Mouse (Mus musculus) spleen, embryonic (tissue): Measurements from ENCODE around the gene Olfr196.
"Not testable (repeated sequence)": the region's sequence is repeated elsewhere in the genome, so short reads cannot be mapped to it uniquely, and the experiment has no call there.

Source experiments
- CTCF ChIA-PET: fragments of 350-600 bp; sonication (Branson Sonifier 250); formaldehyde crosslinking; loops from one replicate; lab custom pipeline; 2022; lab: Charles Lee

The Olfr196 gene

DNA sequence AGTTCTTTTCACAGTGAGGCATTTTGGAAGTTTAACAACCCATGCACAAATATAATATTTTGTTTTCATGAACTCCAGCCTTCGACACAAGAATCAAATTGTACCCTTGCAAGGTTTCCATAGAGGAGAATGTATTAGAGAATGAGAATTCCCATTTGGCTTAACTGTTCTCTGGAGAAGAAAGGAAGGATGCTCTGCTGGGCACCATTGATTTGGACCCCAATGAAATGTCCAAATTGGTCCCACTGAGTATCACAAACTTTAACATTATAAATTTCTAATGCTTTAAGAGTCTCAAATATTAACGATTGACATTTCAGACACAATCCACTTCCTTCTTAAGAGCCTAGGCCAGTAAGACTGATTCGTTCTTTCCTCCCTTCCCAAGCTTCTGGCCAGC is at the start of gene Olfr196:
Gene Olfr196 (minus strand): TSS at position 101 of the 400 bp plus-strand sequence.
- CTCF ChIA-PET = no interaction called here

DNA sequence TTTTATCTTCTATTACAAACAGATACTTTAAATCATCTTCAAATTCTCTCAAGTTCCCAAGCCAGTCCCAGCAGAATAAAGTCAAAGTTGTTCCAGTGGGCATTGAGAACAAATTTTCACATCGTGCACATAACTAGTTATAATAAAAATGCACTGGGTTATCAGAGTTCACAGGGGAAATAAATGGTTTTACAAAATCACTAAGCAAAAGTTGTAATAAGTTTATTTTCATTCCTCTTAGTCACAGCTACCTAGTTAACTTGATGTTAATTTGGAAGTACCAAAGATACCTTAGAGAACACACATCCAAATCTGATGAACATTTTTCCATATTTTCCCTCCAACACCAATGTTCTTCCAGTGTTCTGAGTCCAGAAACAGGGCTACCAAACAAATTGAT is 49.4 kb upstream of the Olfr196 start, which contains the start of gene Olfr199:
Gene Olfr199 (minus strand): TSS at position 101 of the 400 bp plus-strand sequence.
- CTCF ChIA-PET = not testable (repeated sequence)

DNA sequence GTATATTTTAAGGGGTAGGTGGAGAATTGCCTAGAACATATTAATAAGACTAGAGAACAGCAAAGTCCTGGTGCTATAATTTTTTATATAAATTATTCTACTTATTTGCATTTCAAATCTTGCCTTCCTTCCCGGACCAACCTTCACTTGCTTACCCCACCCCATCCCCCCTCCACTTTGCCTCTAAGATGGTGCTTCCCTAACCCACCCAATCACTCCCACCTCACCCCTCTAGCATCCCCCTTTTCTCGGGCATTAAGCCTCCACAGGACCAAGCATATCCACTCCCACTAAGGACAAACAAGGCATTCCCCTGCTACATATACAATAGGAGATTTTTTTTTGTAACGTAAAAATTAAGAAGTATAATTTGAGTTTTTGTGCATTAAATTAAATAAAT is 47.6 kb upstream of the Olfr196 start:
- CTCF ChIA-PET = not testable (repeated sequence)

DNA sequence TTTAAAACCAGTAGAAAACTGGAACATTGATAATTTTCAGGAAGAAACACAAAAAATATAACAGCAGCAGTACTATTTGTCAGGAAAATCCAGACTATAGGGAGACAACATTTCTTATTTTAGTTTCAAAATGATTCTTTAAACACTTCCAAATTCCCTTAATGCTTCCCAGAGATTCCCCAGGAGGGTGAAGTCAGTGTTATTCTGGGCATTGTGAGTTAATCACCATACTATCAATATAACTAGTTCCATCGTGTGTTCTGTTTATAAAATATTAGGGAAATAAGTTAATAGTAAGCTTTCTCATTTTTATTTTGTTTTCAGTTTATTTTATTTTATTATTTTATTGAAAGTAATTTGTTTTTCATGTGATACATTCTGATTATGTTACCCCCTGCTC is 33.2 kb upstream of the Olfr196 start, which contains the start of gene Olfr198:
Gene Olfr198 (minus strand): TSS at position 101 of the 400 bp plus-strand sequence.
- CTCF ChIA-PET = not testable (repeated sequence)

DNA sequence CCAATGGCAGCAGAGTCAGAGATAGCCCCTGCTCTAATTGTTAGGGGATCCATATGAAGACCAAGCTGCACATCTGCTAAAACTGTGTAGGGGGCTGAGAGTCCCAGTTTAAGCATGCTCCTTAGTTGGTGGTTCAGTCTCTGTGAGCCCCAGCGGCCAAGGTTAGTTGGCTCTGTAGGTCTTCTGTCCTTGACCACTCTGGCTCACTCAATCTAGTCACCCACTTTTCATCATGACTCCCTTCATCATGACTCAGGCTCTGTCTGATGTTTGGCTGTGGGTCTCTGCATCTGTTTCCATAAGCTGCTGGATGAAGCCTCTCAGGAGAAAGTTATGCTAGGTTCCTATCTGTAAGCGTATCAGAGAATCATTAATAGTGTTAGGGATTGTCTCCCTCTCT is 18.3 kb downstream of the Olfr196 start:
- CTCF ChIA-PET = no interaction called here

DNA sequence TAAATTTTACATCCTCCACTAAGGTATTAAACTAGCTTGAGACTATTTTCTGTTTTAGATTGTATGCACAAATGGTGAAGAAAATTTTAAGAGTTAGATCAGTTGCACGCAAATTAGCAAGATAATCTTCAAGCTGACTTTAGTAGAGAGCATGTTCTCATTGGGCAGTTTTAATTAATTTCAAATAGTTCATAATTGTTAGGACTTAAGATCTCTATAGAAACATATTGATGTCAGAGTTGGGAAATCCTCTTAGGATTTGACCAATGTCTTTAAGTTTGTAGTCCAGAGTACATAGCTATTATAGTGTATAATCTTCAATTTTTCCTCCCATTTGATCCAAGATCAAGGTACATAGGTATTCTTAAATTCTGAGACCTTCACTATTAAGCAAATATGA is 23.5 kb downstream of the Olfr196 start, which contains the start of gene Olfr195:
Gene Olfr195 (plus strand): TSS at position 301 of the 400 bp plus-strand sequence.
- CTCF ChIA-PET = no interaction called here

DNA sequence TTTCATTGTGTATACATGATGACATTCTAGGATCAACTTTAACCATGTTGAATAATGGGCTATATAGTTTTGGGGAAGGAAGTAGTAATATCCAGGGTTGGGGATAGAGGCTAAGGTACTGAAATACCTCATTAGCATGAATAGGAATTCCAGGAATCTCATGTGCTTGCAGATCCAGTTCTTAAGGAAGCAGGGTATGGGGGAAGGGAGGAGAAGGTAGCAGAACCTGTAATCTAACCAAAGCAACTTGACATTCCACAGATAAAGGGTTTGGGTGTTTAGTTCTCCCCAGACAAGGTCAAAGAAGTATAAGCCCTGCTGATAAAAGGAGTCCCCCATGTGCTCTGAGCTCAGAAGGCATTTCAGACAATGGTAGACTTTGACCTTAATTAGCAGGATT is 29.1 kb downstream of the Olfr196 start:
- CTCF ChIA-PET = no interaction called here

DNA sequence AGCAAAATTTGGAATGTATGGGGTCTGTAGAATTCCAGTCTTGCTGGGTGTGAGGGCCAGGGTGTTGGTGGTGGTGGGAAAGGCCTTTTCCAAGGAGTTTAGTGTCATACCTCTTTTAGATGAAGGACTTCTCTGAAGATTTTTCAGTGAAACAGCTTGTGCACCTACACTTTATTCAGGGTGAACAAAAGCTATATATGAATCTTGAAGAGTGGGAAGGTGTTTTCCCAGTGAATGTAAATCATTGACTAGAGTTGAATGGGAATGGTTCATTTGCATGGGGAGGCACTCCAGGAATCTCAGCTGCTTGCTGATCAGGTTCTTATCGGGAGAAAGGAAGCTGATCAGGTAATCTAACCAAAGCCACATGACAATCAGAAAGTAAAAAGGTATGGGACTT is 39.5 kb downstream of the Olfr196 start:
- CTCF ChIA-PET = no interaction called here

DNA sequence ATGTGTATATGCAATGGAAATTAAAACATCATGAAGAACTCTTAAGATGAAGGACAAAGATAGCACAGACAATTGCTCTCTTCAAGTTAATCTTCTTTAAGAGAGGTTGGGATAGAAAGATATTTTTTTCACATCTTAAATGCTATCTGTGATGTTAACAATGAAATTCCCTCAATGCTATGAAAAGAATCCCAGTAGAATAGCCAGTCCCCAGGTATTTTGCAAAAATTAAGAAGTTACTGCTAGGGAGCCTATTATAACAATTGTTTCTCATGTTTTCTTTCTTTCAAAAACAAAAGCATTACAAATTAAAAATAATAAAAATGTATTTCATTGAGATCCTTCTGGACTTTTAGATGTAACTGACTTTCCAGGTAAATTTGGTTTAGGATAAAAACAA is 49.3 kb downstream of the Olfr196 start, which contains the start of gene Olfr194:
Gene Olfr194 (minus strand): TSS at position 101 of the 400 bp plus-strand sequence.
- CTCF ChIA-PET = no interaction called here
